ENCODE assay signal across 8 mouse cellular contexts in genomic region chr2:90566046-90566445, GRCm38 (mm10). TPM values are rescaled to one million over a fixed set of nuclear protein-coding genes. Genes with fewer than 3 reads are reported as not detected.
DNase-seq lines count a peak whose midpoint lies in the region; ATAC-seq lines count a peak whose summit lies in the region.

No protein-coding gene starts in this region.

- peak overlapping the region; percentile 9; the same call in 1 of the 2 replicates for H3K4me2 ChIP-seq in embryonic facial prominence, embryonic 13.5 days

- WGBS in embryonic facial prominence, embryonic 13.5 days, result 30% methylated on average over 7 of the region's 7 CpGs
- 66% methylated on average over 7 of the region's 7 CpGs for WGBS in embryonic facial prominence, embryonic 10.5 days
- WGBS in hindbrain, embryonic 10.5 days, result 79% methylated on average over 7 of the region's 7 CpGs

- H3K27me3 ChIP-seq in embryonic facial prominence, embryonic 13.5 days, result no peaks in the 10 kb centered on the region
- H3K27me3 ChIP-seq in embryonic facial prominence, embryonic 10.5 days (replicated peaks; ENCODE audit: low read depth, poor library complexity, severe bottlenecking), result no peaks in the 10 kb centered on the region
- no peaks in the 10 kb centered on the region for H3K27me3 ChIP-seq in hindbrain, embryonic 10.5 days (ENCODE audit: insufficient read depth, poor library complexity, severe bottlenecking)

- peak; percentile 39; the same call in 1 of the 2 replicates for ATAC-seq in embryonic facial prominence, embryonic 13.5 days (ENCODE audit: insufficient number of reproducible peaks, insufficient read depth, low FRiP score, low TSS enrichment, low read depth)

- H3K4me1 ChIP-seq in embryonic facial prominence, embryonic 13.5 days, result peaks cover 30% of the 10 kb centered on the region
- H3K4me1 ChIP-seq in embryonic facial prominence, embryonic 10.5 days, result peaks cover 19% of the 10 kb centered on the region
- H3K4me1 ChIP-seq in hindbrain, embryonic 10.5 days (replicated peaks), result peaks cover 11% of the 10 kb centered on the region

- no peaks in the 10 kb centered on the region for H3K36me3 ChIP-seq in embryonic facial prominence, embryonic 13.5 days
- no peaks in the 10 kb centered on the region for H3K36me3 ChIP-seq in embryonic facial prominence, embryonic 10.5 days (replicated peaks)
- no peaks in the 10 kb centered on the region for H3K36me3 ChIP-seq in hindbrain, embryonic 10.5 days

- H3K4me3 ChIP-seq in embryonic facial prominence, embryonic 13.5 days, result no peak overlapping the region
- H3K4me3 ChIP-seq in embryonic facial prominence, embryonic 10.5 days, result no peak overlapping the region
- H3K4me3 ChIP-seq in hindbrain, embryonic 10.5 days, result no peak overlapping the region

- no peaks in the 10 kb centered on the region for H3K9me3 ChIP-seq in embryonic facial prominence, embryonic 13.5 days
- H3K9me3 ChIP-seq in embryonic facial prominence, embryonic 10.5 days, result no peaks in the 10 kb centered on the region
- H3K9me3 ChIP-seq in hindbrain, embryonic 10.5 days, result no peaks in the 10 kb centered on the region

- DNase-seq in embryonic facial prominence, embryonic 10.5 days (ENCODE audit: low spot score), result no peak
- DNase-seq in 3134 (ENCODE audit: extremely low read depth, insufficient read length, low spot score), result peak; percentile 53
- DNase-seq in gastrocnemius, adult 8-10 months (ENCODE audit: low spot score in 2 of 2), result peak; percentile 19 to 30
- peak; percentile 53 to 71 for DNase-seq in kidney, postnatal 25 days
- DNase-seq in adrenal gland, postnatal 25 days, result no peak
- no peak for DNase-seq in layer of hippocampus, adult 8-10 months (ENCODE audit: low spot score in 2 of 2)
- DNase-seq in hindbrain, embryonic 10.5 days (ENCODE audit: low spot score), result no peak

- H3K27ac ChIP-seq in embryonic facial prominence, embryonic 13.5 days, result peak overlapping the region; percentile 49; the same call in 1 of the 2 replicates
- H3K27ac ChIP-seq in embryonic facial prominence, embryonic 10.5 days (replicated peaks), result no peak overlapping the region
- no peak overlapping the region for H3K27ac ChIP-seq in hindbrain, embryonic 10.5 days

- no peak overlapping the region for H3K9ac ChIP-seq in embryonic facial prominence, embryonic 13.5 days

RNA-seq across cellular contexts. Expression of gene Ptprj, which starts 14.4 kb away (rescaled TPM):
- 2.8 and 3.2 TPM in 2 replicates for polyA plus RNA-seq in embryonic facial prominence, embryonic 13.5 days (2015; fragmentation: Nextera tagmentation; extraction: Ambion mirVana)
- 2.4 and 2.7 TPM in 2 replicates for polyA plus RNA-seq in embryonic facial prominence, embryonic 10.5 days (2016; fragmentation: Nextera tagmentation; extraction: Ambion mirVana)
- 1 to 10 TPM; 1.3 to 3.1 (median 2.1) TPM for total RNA-seq in gastrocnemius, adult 8-10 months (2022)
- total RNA-seq in adrenal gland, postnatal 25 days (2021), result 16.0 and 17.4 TPM in 2 replicates
- 100 to 1,000 TPM; 108 to 115 (median 111) TPM for total RNA-seq in layer of hippocampus, adult 8-10 months (2022)
- 1.5 and 1.6 TPM in 2 replicates for polyA plus RNA-seq in hindbrain, embryonic 10.5 days (2016; fragmentation: Nextera tagmentation; extraction: Ambion mirVana)

Comparison
In these comparisons a context has a peak if more than half of its experiments do, and no peak if none do; other contexts are left out.
1. DNase-seq: peak in 3134 (single experiment), gastrocnemius, adult 8-10 months (2 of 2) and kidney, postnatal 25 days (2 of 2); none in embryonic facial prominence, embryonic 10.5 days (single experiment), adrenal gland, postnatal 25 days (single experiment), layer of hippocampus, adult 8-10 months (0 of 2) and hindbrain, embryonic 10.5 days (single experiment).